Mouse (Mus musculus) thymus, adult 2 months (tissue): ENCODE results near the gene Gm37240.

ENCODE experiments used
- CTCF ChIP-seq: fragments of 200-500 bp; IDR thresholded peaks from 2 replicates; pipeline ENCODE4 v1.5.1; 2012; ENCODE audit warnings: mild to moderate bottlenecking, control low read depth, low read length, moderate library complexity, borderline replicate concordance; ENCODE audit not compliant: control insufficient read depth, poor library complexity, insufficient read depth; ENCODE audit errors: extremely low read depth
- POLR2A ChIP-seq: fragments of 200-500 bp; IDR thresholded peaks from 2 replicates; pipeline ENCODE4 v1.6.1; 2012; ENCODE audit warnings: mild to moderate bottlenecking, low read length, control low read depth, moderate library complexity; ENCODE audit not compliant: control insufficient read depth, poor library complexity, insufficient read depth; ENCODE audit errors: extremely low read depth

DNA sequence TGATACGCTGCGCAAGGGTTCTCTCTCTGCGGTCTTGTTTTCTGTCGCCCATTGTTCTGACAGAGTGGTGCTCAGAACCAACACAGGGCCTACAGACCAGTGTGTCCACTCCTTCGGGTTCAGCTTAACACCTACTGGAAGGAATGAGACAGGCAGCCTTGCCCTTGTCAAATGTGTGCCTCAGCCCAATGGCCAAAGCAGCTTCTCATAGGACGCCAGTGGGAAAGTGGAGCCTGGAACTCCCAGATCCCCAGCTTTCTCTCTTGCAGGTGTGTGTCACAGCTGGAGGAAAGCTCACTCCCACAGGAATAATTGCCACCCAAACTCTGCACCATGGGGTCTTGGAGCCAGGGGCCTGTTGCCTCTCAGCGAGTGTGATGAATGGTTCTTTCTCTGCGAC lies 1222.6 kb downstream of the Gm37240 start:
- TF ChIP-seq POLR2A (no peak), CTCF (no peak)
